Mouse (Mus musculus) limb, embryonic 10.5 days (tissue): ENCODE measurements at regions not wholly inside any gene's neighbourhood (a gene's known extent, or its start where the extent isn't known, plus 50 kb on each side); places are given as distances from the start of the nearest gene placed in this dataset.

Experiments
- DNase-seq: peaks from one replicate; pipeline ENCODE4 v3.0.0-alpha.2; 2017; ENCODE audit warnings: low spot score
- H3K27ac ChIP-seq: fragments of 300-500 bp; sonication (generic); 2 replicates; pipeline ENCODE4 v1.5.1; 2016; ENCODE audit warnings: mild to moderate bottlenecking
- H3K27me3 ChIP-seq: fragments of 300-500 bp; sonication (generic); 2 replicates; pipeline ENCODE4 v1.6.1; 2016; ENCODE audit warnings: low read depth, mild to moderate bottlenecking; ENCODE audit not compliant: poor library complexity, severe bottlenecking
- H3K36me3 ChIP-seq: fragments of 300-500 bp; sonication (generic); 2 replicates; pipeline ENCODE4 v1.6.1; 2016; ENCODE audit warnings: mild to moderate bottlenecking, moderate library complexity
- H3K4me1 ChIP-seq: fragments of 300-500 bp; sonication (generic); 2 replicates; pipeline ENCODE4 v1.6.1; 2016
- H3K4me3 ChIP-seq: fragments of 300-500 bp; sonication (generic); 2 replicates; pipeline ENCODE4 v1.5.1; 2016; ENCODE audit warnings: mild to moderate bottlenecking, moderate library complexity
- H3K9me3 ChIP-seq: fragments of 300-500 bp; sonication (generic); replicated peaks from 2 replicates; pipeline ENCODE4 v1.6.1; 2016; ENCODE audit warnings: mild to moderate bottlenecking
- WGBS: fragments of 180-500 bp; shearing (Covaris S2); methylation state at CpG from one replicate; pipeline ENCODE4 v1.1.7; 2016; 5-methylcytosine and 5-hydroxymethylcytosine counted together

GRCm38 (mm10) chr8:8826801-8827200 is 136.5 kb upstream of the Arglu1 start:
- Histone ChIP-seq H3K9me3 (no peaks in the 10 kb centered on the region), H3K27me3 (no peaks in the 10 kb centered on the region), H3K27ac (no peak overlapping the region), H3K4me1 (peaks cover 9% of the 10 kb centered on the region), H3K36me3 (no peaks in the 10 kb centered on the region), H3K4me3 (no peak overlapping the region)
- no peak for DNase-seq
- 87% methylated on average over 9 of the region's 9 CpGs for WGBS

GRCm38 (mm10) chr8:8824886-8825285 is 134.6 kb upstream of the Arglu1 start:
- Histone ChIP-seq H3K27me3 (no peaks in the 10 kb centered on the region), H3K27ac (no peak overlapping the region), H3K4me3 (no peak overlapping the region), H3K9me3 (no peaks in the 10 kb centered on the region), H3K4me1 (peaks cover 9% of the 10 kb centered on the region), H3K36me3 (no peaks in the 10 kb centered on the region)
- no peak for DNase-seq
- WGBS = 86% methylated on average over 5 of the region's 5 CpGs

- H3K27ac ChIP-seq = no peak overlapping the region
- no peaks in the 10 kb centered on the region for H3K27me3 ChIP-seq
- no peaks in the 10 kb centered on the region for H3K9me3 ChIP-seq
- no peaks in the 10 kb centered on the region for H3K4me1 ChIP-seq
- WGBS = 87% methylated on average over 6 of the region's 6 CpGs
- H3K4me3 ChIP-seq = no peak overlapping the region
- DNase-seq = no peak
- no peaks in the 10 kb centered on the region for H3K36me3 ChIP-seq
These were observed 130.8 kb upstream of the Arglu1 start for GRCm38 (mm10) chr8:8821119-8821518.

- Histone ChIP-seq H3K27me3 (no peaks in the 10 kb centered on the region), H3K4me1 (no peaks in the 10 kb centered on the region), H3K4me3 (no peak overlapping the region), H3K36me3 (no peaks in the 10 kb centered on the region), H3K27ac (no peak overlapping the region), H3K9me3 (no peaks in the 10 kb centered on the region)
- DNase-seq = no peak
- 87% methylated on average over 6 of the region's 6 CpGs for WGBS
These were observed 130.3 kb upstream of the Arglu1 start for GRCm38 (mm10) chr8:8820614-8821013.

- no peaks in the 10 kb centered on the region for H3K27me3 ChIP-seq
- H3K4me1 ChIP-seq = no peaks in the 10 kb centered on the region
- no peak overlapping the region for H3K4me3 ChIP-seq
- H3K36me3 ChIP-seq = no peaks in the 10 kb centered on the region
- 89% methylated on average over 9 of the region's 9 CpGs for WGBS
- no peak for DNase-seq
- no peak overlapping the region for H3K27ac ChIP-seq
- no peaks in the 10 kb centered on the region for H3K9me3 ChIP-seq
These were observed 129.1 kb upstream of the Arglu1 start for GRCm38 (mm10) chr8:8819233-8819931.

GRCm38 (mm10) chr8:8812807-8813167 is 122.5 kb upstream of the Arglu1 start:
- 91% methylated on average over 5 of the region's 5 CpGs for WGBS
- H3K4me1 ChIP-seq = peaks cover 29% of the 10 kb centered on the region
- no peaks in the 10 kb centered on the region for H3K27me3 ChIP-seq
- no peaks in the 10 kb centered on the region for H3K36me3 ChIP-seq
- no peaks in the 10 kb centered on the region for H3K9me3 ChIP-seq
- H3K27ac ChIP-seq = peak overlapping the region; percentile 58; the same call in 1 of the 2 replicates
- no peak for DNase-seq
- no peak overlapping the region for H3K4me3 ChIP-seq

- no peak for DNase-seq
- H3K27me3 ChIP-seq = no peaks in the 10 kb centered on the region
- H3K36me3 ChIP-seq = no peaks in the 10 kb centered on the region
- 65% methylated on average over 21 of the region's 21 CpGs for WGBS
- no peaks in the 10 kb centered on the region for H3K9me3 ChIP-seq
- H3K27ac ChIP-seq = peak overlapping the region; percentile 58; the same call in 1 of the 2 replicates
- H3K4me1 ChIP-seq = peaks cover 29% of the 10 kb centered on the region
- no peak overlapping the region for H3K4me3 ChIP-seq
These were observed 121.9 kb upstream of the Arglu1 start for GRCm38 (mm10) chr8:8812051-8812806.

DNA sequence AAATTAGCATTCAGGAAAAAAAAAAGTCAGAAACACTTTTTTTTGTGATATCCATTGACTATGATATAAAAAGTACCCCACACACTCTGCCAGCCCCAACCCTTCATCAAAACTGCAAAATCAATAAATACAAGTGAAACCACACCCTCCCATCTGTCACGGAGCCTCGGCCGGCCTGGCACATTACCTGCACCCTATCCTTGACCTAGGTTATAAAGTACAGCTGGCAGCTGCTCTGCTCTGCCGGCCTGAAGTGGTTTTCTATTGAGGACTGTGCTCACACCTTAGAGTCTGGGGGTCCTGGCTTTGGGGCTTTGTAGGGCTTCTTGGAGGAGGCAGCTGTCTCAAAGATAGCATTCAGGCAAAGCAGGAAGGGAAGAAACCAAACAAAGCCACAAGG is 120.6 kb upstream of the Arglu1 start:
- H3K27me3 ChIP-seq = no peaks in the 10 kb centered on the region
- DNase-seq = no peak
- H3K36me3 ChIP-seq = no peaks in the 10 kb centered on the region
- H3K27ac ChIP-seq = no peak overlapping the region; the same call in 1 of the 2 replicates
- H3K9me3 ChIP-seq = no peaks in the 10 kb centered on the region
- H3K4me3 ChIP-seq = no peak overlapping the region
- 23% methylated on average over 4 of the region's 4 CpGs for WGBS
- peaks cover 29% of the 10 kb centered on the region for H3K4me1 ChIP-seq

- Histone ChIP-seq H3K27ac (no peak overlapping the region), H3K36me3 (no peaks in the 10 kb centered on the region)
- no peak for DNase-seq
These were observed 119.6 kb upstream of the Arglu1 start for GRCm38 (mm10) chr8:8809835-8810439.

DNA sequence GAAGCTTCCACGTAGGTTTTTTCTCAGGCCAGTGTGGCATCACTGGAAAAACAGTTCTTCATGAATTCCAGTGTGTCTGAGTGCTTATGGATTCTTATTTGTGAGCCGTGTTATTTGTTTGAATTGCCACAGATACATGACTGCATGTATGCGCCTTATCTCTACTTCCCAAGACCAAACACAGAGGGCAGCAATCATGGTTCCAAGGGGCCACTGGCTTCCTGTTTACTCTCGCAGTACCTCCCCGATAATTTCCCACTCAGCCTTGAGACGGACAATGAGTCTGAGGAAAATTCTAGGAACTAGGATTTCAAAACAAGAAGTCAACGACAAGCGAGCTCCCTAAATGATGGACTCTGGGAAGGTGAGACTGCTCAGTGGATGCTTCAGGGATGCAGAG is 119.0 kb upstream of the Arglu1 start:
- Histone ChIP-seq H3K27ac (no peak overlapping the region), H3K4me3 (no peak overlapping the region), H3K4me1 (peaks cover 29% of the 10 kb centered on the region), H3K27me3 (no peaks in the 10 kb centered on the region), H3K9me3 (no peaks in the 10 kb centered on the region), H3K36me3 (no peaks in the 10 kb centered on the region)
- 92% methylated on average over 8 of the region's 8 CpGs for WGBS
- no peak for DNase-seq

More at GRCm38 (mm10) chr8:8809835-8810439, 119.6 kb upstream of the Arglu1 start:
- H3K27me3 ChIP-seq = no peaks in the 10 kb centered on the region
- no peak overlapping the region for H3K4me3 ChIP-seq
- no peaks in the 10 kb centered on the region for H3K9me3 ChIP-seq
- H3K4me1 ChIP-seq = peaks cover 29% of the 10 kb centered on the region
- WGBS = 50% methylated on average over 9 of the region's 9 CpGs

DNA sequence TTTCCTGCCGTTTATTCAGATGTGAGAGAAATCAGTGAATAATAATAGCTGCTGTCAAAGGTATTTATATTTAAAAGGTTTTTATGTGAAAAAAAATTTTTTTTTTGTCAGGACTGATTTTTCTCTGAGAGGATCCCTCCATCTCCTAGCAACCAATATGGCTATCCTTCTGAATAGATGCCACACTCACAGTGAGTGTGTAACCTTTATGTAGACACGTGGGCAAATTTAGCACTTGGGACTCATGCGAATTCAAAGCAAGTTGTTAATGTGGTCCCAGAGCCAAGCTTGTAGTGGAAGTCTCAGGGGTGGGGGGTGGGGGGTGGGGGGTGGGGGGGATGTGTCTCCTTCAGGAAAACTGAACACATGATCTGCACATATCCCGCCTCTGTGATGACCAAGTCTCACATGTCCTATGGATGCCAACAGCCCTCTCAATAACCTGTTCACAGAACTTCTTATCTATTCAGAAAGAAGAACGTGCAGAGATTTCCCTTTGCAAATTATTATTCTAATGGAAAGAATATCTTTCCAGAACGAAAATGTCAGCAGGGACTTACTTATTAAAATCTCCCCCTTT is 112.5 kb upstream of the Arglu1 start:
- H3K9me3 ChIP-seq = no peaks in the 10 kb centered on the region
- 89% methylated on average over 6 of the region's 6 CpGs for WGBS
- H3K4me1 ChIP-seq = peaks cover 11% of the 10 kb centered on the region; the same call in 1 of the 2 replicates
- H3K27ac ChIP-seq = no peak overlapping the region
- no peaks in the 10 kb centered on the region for H3K27me3 ChIP-seq
- no peak for DNase-seq
- H3K4me3 ChIP-seq = no peak overlapping the region
- H3K36me3 ChIP-seq = no peaks in the 10 kb centered on the region

DNA sequence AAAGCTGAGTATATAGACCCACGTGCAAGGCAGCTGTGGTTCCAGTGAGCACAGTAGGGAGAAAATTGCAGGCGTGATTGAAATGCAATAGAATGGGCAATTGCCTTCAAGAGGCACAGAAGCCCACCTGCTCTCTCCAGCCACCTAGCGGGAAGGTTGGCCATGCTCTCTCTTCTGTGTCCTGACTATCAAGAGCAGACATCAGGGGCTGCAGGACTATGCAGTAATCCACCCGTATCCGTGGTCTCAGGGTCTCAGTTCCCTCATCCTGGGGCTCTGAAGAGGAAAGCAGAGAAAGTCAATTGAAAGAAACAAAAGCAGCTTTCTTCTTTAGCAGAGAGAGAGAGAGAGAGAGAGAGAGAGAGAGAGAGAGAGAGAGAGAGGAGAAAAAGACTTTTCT is 112.0 kb upstream of the Arglu1 start:
- DNase-seq = no peak
- Histone ChIP-seq H3K4me3 (no peak overlapping the region), H3K27me3 (no peaks in the 10 kb centered on the region), H3K36me3 (no peaks in the 10 kb centered on the region), H3K27ac (no peak overlapping the region), H3K4me1 (peaks cover 16% of the 10 kb centered on the region), H3K9me3 (no peaks in the 10 kb centered on the region)
- WGBS = 73% methylated on average over 5 of the region's 5 CpGs

DNA sequence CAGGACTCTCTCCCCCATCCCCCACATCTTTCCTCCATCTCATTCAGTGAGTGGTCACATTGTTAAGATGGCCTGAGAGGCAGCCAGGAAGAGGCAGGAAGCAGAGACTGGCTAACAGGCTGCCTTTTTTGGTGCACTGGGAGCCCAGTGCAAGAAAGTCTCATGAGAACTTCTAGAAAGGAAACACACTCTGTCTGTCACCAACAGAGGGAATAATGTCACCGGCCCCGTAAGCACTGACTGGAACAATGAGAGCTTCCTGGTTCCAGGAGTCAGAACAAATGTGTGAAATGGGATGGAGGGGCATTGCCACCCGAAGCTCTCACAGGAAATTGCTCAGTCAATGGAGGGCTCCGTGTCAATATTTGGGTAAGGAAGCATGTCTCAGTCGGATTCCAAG is 111.3 kb upstream of the Arglu1 start:
- no peaks in the 10 kb centered on the region for H3K27me3 ChIP-seq
- no peak overlapping the region for H3K4me3 ChIP-seq
- WGBS = 70% methylated on average over 5 of the region's 5 CpGs
- DNase-seq = no peak
- H3K4me1 ChIP-seq = peaks cover 24% of the 10 kb centered on the region
- no peak overlapping the region for H3K27ac ChIP-seq
- H3K9me3 ChIP-seq = no peaks in the 10 kb centered on the region
- no peaks in the 10 kb centered on the region for H3K36me3 ChIP-seq
